Mouse (Mus musculus) T-helper 1 cell (primary cell): ENCODE data around the gene Cracr2b.

ENCODE experiments used
- in situ Hi-C: fragments of 300-600 bp; cut with MboI, MseI; formaldehyde crosslinking; loops from one replicate; pipeline ENCODE4 v1.15.1; 2025; ENCODE audit warnings: high pct_unique_total_duplicates

Cracr2b gene

GRCm38 (mm10) chr7:141460391-141461113, at the start of gene Cracr2b:
Gene Cracr2b, plus strand, starts transcription at chr7:141461094.
- in situ Hi-C loops = no loop called here

DNA sequence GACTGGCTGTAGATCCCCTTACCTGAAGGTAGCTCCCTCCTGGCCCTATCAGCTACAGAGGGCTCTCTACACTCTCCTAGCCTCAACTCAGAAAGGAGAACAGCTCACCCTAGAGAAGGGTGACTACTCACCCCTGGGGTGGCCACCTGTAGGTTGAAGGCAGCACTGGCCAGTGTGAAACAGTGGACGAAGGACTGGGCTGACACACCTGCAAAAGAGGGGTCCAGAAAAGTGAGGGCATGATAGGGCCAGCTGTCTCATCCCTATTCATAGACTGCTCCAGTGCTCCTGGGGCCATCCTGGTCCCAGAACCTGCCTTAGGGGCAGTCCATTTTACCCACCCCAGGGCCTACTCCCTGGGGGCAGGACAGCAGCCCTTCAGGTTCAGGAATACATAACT, 49.2 kb upstream of the Cracr2b start:
- in situ Hi-C loops = loop anchor here (5.0 kb wide), 1 partner anchor 41 kb away; no protein-coding TSS in a partner anchor

DNA sequence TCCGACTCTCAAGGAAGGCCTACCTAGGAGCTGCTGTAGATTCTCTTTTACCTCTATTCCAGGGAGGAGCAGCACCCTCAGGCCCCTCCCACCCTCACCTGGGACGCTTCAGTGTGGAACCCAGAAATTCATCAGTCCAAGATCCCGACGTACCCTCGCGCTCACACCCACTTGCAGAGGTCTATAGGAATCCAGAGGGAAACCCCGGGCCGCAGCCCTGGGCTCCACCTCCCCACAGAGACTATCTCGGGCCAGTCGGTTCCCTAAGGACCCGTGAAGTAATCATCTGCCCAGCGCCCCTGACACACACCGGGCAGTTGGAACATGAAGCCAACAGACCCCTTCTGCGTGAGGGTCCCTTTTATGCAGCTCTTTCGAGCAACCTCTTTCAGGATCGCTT, 47.6 kb upstream of the Cracr2b start:
- in situ Hi-C loops = loop anchor here (5.0 kb wide), 1 partner anchor 39 kb away; no protein-coding TSS in a partner anchor

DNA sequence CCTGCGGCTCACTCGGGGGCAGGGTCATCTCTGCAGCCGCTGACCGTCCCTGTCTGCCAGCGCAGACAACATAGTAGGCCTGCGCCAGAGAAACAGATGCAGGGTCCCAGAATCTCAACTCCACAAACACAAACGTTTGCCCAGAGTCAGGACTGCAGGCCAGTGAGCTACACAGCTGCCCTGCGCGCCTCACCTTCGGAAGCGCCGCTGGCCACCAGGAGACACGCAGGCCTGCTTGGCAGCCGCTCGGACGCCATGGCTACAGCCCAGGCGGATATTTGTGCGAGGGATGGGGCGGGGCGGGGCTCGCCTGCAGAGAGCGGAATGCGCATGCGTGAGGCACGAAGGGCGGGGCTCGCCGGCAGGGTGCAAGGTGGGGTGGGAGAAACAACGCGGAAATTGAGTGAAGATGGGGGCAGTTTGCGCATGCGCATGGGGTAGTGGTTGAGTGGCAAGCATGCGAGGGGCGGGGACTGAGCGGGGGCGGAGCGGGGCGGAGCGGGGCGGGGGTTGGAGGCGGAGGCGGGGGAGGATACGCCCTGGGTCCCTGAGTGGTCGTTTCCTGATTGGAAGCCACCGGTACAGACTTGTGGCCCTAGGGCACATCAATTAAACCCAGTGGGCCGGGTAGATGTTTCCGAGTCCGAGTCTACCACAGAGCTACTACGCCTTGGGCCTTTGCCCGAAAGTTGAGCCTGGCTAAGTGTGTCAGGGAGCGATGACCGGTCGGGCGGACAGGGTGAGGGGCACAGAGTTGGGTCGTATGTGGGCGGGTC, 46.9 kb upstream of the Cracr2b start, which contains the start of gene Gatd1:
Gatd1 (minus strand) TSS at position 328 of the 776 bp plus-strand sequence.
- in situ Hi-C loops = loop anchor here (5.0 kb wide), 1 partner anchor 38 kb away; no protein-coding TSS in a partner anchor

- in situ Hi-C loops = no loop called here
These were observed 44.6 kb upstream of the Cracr2b start for GRCm38 (mm10) chr7:141416144-141416841.

DNA sequence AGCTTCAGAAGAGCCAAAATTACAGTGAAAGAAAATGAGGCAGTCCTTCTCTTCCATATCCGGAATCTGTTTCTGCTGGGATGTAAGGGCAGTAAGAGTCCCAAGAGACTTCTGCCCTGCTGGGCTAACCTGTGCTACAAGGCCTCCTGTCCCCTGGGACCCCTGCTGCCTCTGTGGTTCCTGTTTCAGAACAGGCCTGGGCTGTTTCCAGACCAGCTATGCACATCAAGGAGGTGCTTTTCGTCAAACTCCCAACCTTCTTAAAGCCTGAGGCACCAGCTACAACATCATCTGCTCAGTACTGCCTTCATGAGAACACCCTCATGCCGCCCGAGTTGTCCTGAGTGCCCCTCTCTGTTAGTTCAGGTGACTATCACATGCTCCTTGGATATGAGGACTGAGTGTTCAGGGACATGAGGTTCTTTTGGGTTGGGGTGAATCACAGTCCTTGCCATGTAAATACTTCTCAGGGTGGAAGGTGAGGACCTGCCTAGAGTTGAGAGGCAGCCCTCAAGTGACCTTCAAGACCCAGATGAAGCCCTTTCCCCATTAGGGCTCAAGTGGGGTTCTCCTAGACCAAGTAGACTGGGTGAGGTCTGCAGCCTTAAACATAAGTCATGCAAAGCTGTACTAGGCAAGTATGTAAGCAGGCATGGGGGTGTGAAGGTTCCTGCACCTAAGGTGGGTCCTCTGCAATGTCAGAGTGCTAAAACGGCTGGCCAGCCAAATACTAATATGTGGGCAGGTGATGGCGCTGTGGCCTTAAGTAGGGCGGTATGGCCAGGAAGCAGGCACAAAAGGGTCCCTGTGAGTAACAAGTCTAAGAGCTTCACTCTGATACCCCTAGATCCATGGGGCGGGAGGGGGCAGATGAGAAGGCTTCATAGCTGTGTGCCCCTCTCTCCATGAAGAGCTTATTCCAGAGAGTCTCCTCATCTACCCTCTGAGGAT, 42.9 kb upstream of the Cracr2b start:
- in situ Hi-C loops = no loop called here

- in situ Hi-C loops = no loop called here
These were observed 41.9 kb upstream of the Cracr2b start for GRCm38 (mm10) chr7:141418970-141419369.

DNA sequence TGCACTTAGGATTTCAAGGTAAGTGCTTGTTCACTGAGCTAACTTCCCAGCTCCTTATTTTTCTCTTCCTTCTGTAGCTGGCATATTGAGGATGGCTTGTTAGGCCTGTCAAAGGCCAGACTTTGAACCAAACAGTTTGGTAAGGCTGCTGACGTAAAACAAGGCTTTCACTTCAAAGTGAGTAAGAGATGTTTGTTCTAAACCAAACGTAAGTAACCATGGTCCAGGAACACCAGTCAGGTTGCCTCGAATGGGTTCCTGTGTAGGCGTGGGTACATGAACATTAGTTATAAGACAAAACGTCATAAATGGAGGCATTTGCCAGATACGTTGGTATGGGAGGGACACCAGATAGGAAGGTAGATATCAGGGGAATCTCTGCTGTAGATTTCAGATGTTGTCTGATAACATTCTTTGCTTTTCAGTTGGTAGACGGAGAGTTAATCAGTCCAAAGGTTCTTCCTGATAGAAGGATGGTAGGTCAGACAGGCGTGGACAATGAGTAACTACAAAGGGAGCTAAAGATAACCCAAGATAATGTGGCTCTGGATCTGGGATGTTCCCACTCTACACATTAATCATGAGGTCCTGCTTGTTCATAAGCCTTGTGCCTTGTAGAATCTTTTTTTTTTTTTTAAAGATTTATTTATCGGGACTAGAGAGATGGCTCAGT, 40.7 kb upstream of the Cracr2b start:
- in situ Hi-C loops = no loop called here

- in situ Hi-C loops = no loop called here
These were observed 37.1 kb upstream of the Cracr2b start for GRCm38 (mm10) chr7:141423811-141424210.

DNA sequence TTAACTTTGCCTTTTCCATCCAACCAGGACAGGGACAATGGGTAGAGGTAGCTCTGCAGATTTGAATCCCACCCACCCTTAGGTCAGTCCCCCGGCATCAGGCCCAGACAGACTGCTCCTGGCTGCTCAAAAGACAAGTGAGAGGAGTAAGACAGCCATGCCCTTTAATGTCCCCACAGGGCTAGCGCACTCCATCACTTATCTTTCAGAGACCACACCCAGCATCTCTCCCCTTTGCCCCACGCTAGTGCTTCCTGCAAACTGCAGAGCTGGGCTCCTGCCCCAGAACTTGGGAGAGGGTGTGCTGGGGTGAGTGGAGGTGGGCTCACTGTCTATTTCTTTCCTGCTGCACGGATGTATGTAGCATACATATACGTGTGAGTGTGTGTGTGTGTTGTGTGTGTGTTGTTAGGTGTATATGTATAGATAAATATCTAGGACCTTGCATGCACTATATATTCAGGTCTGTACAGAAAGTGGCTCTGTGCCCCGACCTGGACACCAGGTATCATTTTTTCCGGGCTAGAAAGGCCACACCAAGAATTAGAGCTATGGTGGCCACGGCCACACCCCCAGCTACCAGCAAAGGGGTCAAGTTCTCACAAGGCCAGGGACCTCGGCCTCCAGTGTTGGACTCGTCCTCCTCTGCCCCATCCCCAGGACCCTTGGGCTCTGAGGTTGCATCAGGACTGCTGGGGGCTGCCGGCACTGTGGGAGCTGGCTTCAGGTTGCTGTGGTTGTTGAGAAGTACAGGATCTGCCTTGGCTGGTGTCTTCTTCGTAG, 33.8 kb upstream of the Cracr2b start:
- in situ Hi-C loops = no loop called here

- in situ Hi-C loops = no loop called here
These were observed 32.2 kb upstream of the Cracr2b start for GRCm38 (mm10) chr7:141428701-141429100.

GRCm38 (mm10) chr7:141429310-141429709, 31.6 kb upstream of the Cracr2b start, which contains the start of gene Cend1:
Gene Cend1, minus strand, starts transcription at chr7:141429491.
- in situ Hi-C loops = no loop called here

DNA sequence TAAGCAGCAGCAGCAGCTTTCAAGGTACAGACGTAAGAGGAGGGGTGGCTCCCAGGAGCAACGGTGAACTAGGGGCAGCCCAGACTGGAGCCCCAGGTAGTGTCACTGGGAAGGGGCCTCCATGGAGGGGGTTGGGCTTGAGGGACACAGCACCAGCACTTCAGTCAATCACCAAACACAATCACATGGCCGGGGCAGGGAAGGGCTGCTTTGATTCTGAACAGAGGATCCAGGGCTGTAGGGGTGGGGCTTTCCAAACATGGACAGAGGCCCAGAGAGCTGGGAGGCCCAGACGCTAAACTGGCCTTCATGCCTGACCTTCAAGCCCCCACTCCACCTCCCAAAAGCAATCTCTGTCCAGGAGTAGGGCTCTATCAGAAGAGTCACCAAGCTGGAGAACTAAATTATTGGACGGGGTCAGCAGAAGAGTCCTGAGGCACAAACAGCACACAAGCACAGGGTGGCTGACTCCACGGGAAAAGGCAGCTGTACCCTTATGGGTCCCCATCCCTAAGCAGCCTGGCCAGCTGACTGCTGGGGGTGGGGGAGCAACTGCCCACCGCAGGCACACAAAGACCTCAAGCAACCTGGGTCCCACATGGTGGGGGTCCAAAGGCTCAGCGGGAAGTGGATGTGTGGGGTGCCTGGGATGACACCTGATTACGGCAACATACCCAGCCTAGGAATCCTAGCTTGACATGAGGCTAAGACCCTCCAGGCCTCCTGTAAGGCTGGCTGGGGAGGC, 30.9 kb upstream of the Cracr2b start:
- in situ Hi-C loops = no loop called here

DNA sequence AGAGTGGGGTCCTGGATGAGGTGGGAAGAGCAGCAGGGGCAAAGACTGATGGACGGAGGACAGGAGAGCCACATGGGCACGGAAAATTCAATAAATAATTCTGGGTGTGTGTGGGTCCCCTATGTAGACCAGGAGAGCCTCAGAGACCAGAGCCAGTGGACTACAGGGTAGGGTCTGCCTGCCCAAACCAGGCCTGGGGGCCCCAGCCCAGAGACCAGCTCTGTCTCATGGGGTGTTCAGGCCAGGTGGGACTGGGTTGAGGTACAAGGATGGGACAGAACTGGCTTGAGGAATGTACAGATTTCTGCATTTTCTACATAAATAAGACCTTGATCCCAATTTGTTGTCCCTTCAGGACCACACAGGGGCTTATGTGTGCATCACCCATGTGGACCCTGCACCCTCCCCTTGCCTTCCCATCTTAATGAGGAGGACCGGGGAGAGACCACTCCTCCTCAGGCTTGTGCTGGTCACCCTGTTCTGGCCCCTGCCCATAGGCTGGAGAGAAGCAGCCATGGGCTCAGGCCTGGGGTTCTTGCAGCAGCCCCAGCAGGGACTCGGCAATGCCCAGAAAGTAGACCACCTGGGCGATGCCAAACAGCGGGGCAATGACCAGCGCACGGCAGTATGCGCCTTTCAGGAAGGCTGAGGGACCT, 30.2 kb upstream of the Cracr2b start:
- in situ Hi-C loops = no loop called here

DNA sequence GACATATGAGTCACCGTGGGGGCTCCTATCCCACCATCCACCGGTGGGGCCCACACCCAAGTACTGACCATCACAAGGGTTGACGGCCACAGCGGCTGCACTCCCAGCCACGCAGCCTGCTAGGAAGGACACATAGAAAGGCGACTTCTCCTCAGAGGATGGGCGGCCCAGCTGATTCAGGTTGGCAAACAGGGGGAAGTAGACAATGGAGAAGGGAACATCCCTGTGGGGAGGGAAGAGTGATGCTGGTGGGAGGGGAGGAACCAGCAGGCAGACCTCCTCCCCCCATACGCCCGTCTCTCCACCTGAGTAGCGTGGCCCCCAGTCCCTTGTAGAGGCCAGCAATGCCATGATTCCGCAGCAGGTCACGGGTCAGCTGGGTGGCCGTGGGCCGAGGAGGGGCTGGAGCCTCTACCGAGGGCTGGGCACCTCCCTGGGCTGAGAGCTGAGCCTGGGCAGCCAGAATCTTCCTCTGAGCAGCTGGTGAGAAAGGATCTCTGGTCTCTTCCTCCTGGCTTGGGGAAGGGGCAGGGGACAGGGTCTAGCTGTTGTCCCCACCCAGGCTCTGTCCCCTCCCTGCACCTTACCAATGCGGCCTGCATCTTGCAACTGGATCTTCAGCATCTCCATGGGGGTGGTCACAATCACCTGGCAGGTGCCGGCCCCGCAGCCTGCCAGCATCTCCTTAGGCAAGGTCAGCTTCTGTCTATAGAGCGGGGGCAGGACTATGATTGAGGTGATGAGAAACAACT, 29.3 kb upstream of the Cracr2b start:
- in situ Hi-C loops = no loop called here

DNA sequence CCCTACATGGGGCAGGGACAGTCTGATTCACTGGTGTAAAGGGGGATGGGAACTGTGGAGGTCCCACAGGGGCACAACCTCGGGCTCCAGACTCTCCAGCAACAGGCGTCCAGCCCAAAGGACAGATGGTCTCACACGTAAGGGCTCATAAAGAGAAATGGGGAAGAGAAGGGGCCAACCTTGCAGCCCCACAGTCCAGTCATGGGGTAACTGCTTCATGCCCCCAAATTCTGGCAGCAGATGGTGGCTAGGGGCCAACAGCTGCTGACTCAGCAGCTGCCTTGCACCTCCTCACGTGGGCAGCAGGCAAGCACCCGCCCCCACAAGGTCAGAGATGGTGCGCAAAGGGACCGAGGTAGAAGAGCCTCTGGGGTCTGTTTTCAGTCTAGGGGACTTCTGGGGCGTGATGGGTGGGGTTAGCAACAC, 28.7 kb upstream of the Cracr2b start:
- in situ Hi-C loops = no loop called here

- in situ Hi-C loops = no loop called here
These were observed 28.0 kb upstream of the Cracr2b start for GRCm38 (mm10) chr7:141432741-141433516.
